In genomic region chr12:76376649-76377048, GRCm38 (mm10) we compare ENCODE assay signal across 1 mouse cellular context.
A peak's percentile ranks its signal among the peaks of the same experiment; 100 is the strongest.
TF ChIP-seq lines count a peak whose summit lies in the region.

No protein-coding gene starts in this region.

TF ChIP-seq in CH12.LX, 34 proteins besides CTCF, POLR2A, EP300 and RAD21:
- TF ChIP-seq ETS1 (conservative IDR thresholded peaks at IDR 0.05; ENCODE audit: low read depth, low read length) (no peak), HCFC1 (IDR thresholded peaks at IDR 0.05; ENCODE audit: low read depth, low read length) (no peak), SIN3A (IDR thresholded peaks at IDR 0.05; ENCODE audit: low read length) (peak; percentile 55; the same call in 1 of the 2 replicates), ZNF384 (IDR thresholded peaks at IDR 0.05; ENCODE audit: low read depth, low read length) (no peak), TBP (conservative IDR thresholded peaks at IDR 0.05; ENCODE audit: low read depth, low read length) (no peak; the same call in 1 of the 2 replicates), ZMIZ1 (IDR thresholded peaks at IDR 0.05; ENCODE audit: low read depth, low read length) (no peak), MXI1 (IDR thresholded peaks at IDR 0.05; ENCODE audit: low read depth, low read length) (peak; percentile 95), ZC3H11A (IDR thresholded peaks at IDR 0.05; ENCODE audit: low read depth, low read length) (no peak), MAZ (IDR thresholded peaks at IDR 0.05; ENCODE audit: low read depth, low read length) (no peak), POLR2AphosphoS2 (IDR thresholded peaks at IDR 0.05; ENCODE audit: low read depth, low read length) (no peak), UBTF (IDR thresholded peaks at IDR 0.05; ENCODE audit: low read depth, low read length) (peak; percentile 6; the same call in 1 of the 2 replicates), E2F4 (IDR thresholded peaks at IDR 0.05; ENCODE audit: insufficient replicate concordance, low read depth, low read length) (no peak), USF1 (IDR thresholded peaks at IDR 0.05; ENCODE audit: low read depth, low read length) (no peak), PAX5 (IDR thresholded peaks at IDR 0.05; ENCODE audit: low read length) (no peak), ZKSCAN1 (IDR thresholded peaks at IDR 0.05; ENCODE audit: borderline replicate concordance, low read depth, low read length) (no peak), USF2 (conservative IDR thresholded peaks at IDR 0.05; ENCODE audit: low read depth, low read length) (no peak), NELFE (IDR thresholded peaks at IDR 0.05; ENCODE audit: low read depth, low read length) (no peak), BHLHE40 (IDR thresholded peaks at IDR 0.05; ENCODE audit: low read depth, low read length) (no peak), RCOR1 (conservative IDR thresholded peaks at IDR 0.05; ENCODE audit: low read depth, low read length) (no peak), ELF1 (IDR thresholded peaks at IDR 0.05; ENCODE audit: low read depth, low read length) (no peak), GABPA (IDR thresholded peaks at IDR 0.05; ENCODE audit: insufficient replicate concordance, low read depth, low read length) (no peak), TCF12 (IDR thresholded peaks at IDR 0.05; ENCODE audit: low read depth, low read length) (no peak), SMC3 (IDR thresholded peaks at IDR 0.05; ENCODE audit: low read depth, low read length) (peak; percentile 57), JUN (IDR thresholded peaks at IDR 0.05; ENCODE audit: insufficient read depth, low read depth, low read length) (no peak), NRF1 (IDR thresholded peaks at IDR 0.05; ENCODE audit: low read depth, low read length) (no peak), MYC (IDR thresholded peaks at IDR 0.05; ENCODE audit: low read depth, low read length) (peak; percentile 99), CHD1 (IDR thresholded peaks at IDR 0.05; ENCODE audit: low read depth, low read length) (no peak; the same call in 1 of the 2 replicates), MAX (IDR thresholded peaks at IDR 0.05; ENCODE audit: low read length) (peak; percentile 90), KAT2A (IDR thresholded peaks at IDR 0.05; ENCODE audit: insufficient replicate concordance, low read length) (no peak), CHD2 (IDR thresholded peaks at IDR 0.05; ENCODE audit: low read length) (no peak), MEF2A (IDR thresholded peaks at IDR 0.05; ENCODE audit: borderline replicate concordance, low read depth, low read length) (peak; percentile 84; the same call in 1 of the 2 replicates), MAFK (IDR thresholded peaks at IDR 0.05; ENCODE audit: insufficient replicate concordance, low read length) (no peak), JUND (conservative IDR thresholded peaks at IDR 0.05; ENCODE audit: low read depth, low read length) (no peak), IRF4 (IDR thresholded peaks at IDR 0.05; ENCODE audit: low read depth, low read length) (no peak)
